Mouse (Mus musculus): ENCODE results near the gene Pltp. TPM values are rescaled to one million over a fixed set of nuclear protein-coding genes. Genes with fewer than 3 reads are reported as not detected.
A peak's percentile ranks its signal among the peaks of the same experiment; 100 is the strongest.

Gene Pltp
- polyA plus RNA-seq, 2 experiments = 7.6 to 8.4 TPM

- no peak for ATAC-seq (ENCODE audit: insufficient read depth)
Measured at GRCm38 (mm10) chr2:164834531-164834930, 23.0 kb downstream of the Pltp start.

DNA sequence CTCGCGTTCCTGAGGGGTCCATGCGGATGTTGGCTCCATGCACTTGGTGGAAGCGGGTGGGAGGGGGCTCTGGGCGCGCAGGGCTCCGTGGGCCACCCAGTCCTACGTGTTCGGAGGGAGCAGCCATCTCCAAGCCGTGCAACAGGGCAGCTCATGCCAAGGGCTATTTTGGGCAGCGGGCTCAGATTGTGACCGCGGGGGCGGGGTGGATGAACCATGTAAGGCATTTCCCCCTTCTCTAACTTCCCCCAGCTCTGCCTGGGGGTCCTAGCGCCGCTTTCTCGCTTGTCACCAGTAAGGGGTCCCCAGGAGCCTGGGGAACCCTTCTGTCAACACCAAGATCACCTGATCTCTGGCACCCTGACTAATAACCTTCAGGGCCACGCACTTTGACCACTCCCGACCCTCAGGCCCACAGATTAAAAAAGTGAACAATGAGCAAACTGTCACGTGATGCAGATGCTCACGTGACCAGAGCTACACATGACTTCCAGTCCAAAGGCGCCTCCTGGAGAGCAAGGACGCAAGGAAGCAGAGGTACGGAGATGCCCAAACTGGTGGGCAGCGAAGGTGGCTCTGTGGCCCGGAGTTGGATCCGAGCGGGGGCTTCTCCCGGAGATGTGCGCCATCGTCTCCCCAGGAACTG is 24.1 kb downstream of the Pltp start, which contains the start of gene Neurl2:
Neurl2 (minus strand) TSS at position 143 of the 646 bp plus-strand sequence.
- DNase-seq (ENCODE audit: low read depth in 3 of 3, low spot score in 3 of 3) (peak; percentile 83 to 86 (median 84)), ATAC-seq (ENCODE audit: insufficient read depth) (peak; percentile 59)
- Histone ChIP-seq H3K9me3 (ENCODE audit: control insufficient read depth, low read length) (no peaks in the 10 kb centered on the region), H3K9ac (replicated peaks) (peak within 1 kb of the TSS; percentile 81), H3K36me3 (replicated peaks; ENCODE audit: control insufficient read depth, insufficient read depth, low read depth) (peaks cover 3% of the 10 kb centered on the region; the same call in 1 of the 2 replicates), H3K27ac (peak within 1 kb of the TSS; percentile 64), H3K4me1 (replicated peaks; ENCODE audit: control insufficient read depth in 2 of 2, insufficient read depth in 2 of 2, low read length in 1 of 2) (peaks cover 0 to 3% of the 10 kb centered on the region in 2 experiments; a peak in 1 of 4 replicates), H3K4me2 (ENCODE audit: low read depth) (peak within 1 kb of the TSS; percentile 100), H3K27me3 (ENCODE audit: control insufficient read depth, insufficient read depth, low read length) (no peaks in the 10 kb centered on the region), H3K4me3 (ENCODE audit: insufficient read depth in 1 of 2, low read depth in 2 of 2, low read length in 2 of 2) (peak within 1 kb of the TSS; percentile 73 to 83)
- no peak for TF ChIP-seq EP300 (IDR thresholded peaks at IDR 0.05; ENCODE audit: low read depth)
- TF ChIP-seq CTCF (IDR thresholded peaks at IDR 0.05; ENCODE audit: low read depth) = peak; percentile 44
- WGBS (ENCODE audit: insufficient replicate concordance) = 0% methylated on average over 31 of the region's 31 CpGs

More at GRCm38 (mm10) chr2:164834531-164834930, 23.0 kb downstream of the Pltp start:
- H3K4me2 ChIP-seq (ENCODE audit: low read depth) = peak overlapping the region; percentile 100
- TF ChIP-seq EP300 (IDR thresholded peaks at IDR 0.05; ENCODE audit: low read depth) (no peak), CTCF (IDR thresholded peaks at IDR 0.05; ENCODE audit: low read depth) (peak; percentile 23; the same call in 1 of the 2 replicates)
- no peaks in the 10 kb centered on the region for H3K27me3 ChIP-seq (ENCODE audit: control insufficient read depth, insufficient read depth, low read length)
- no peaks in the 10 kb centered on the region for H3K9me3 ChIP-seq (ENCODE audit: control insufficient read depth, low read length)
- DNase-seq (ENCODE audit: low read depth in 3 of 3, low spot score in 3 of 3) = no peak
- peaks cover 0 to 3% of the 10 kb centered on the region in 2 experiments; a peak in 1 of 4 replicates for H3K4me1 ChIP-seq (replicated peaks; ENCODE audit: control insufficient read depth in 2 of 2, insufficient read depth in 2 of 2, low read length in 1 of 2)
- peak overlapping the region; percentile 73 to 83 for H3K4me3 ChIP-seq (ENCODE audit: insufficient read depth in 1 of 2, low read depth in 2 of 2, low read length in 2 of 2)
- H3K36me3 ChIP-seq (replicated peaks; ENCODE audit: control insufficient read depth, insufficient read depth, low read depth) = peaks cover 3% of the 10 kb centered on the region; the same call in 1 of the 2 replicates
- WGBS (ENCODE audit: insufficient replicate concordance) = 39% methylated on average over 8 of the region's 8 CpGs
- peak overlapping the region; percentile 81 for H3K9ac ChIP-seq (replicated peaks)
- H3K27ac ChIP-seq = no peak overlapping the region

- ATAC-seq (ENCODE audit: insufficient read depth) (peak; percentile 67), DNase-seq (ENCODE audit: low read depth in 3 of 3, low spot score in 3 of 3) (peak; percentile 58 to 66 (median 58))
- Histone ChIP-seq H3K9ac (replicated peaks) (peak within 1 kb of the TSS; percentile 81), H3K9me3 (ENCODE audit: control insufficient read depth, low read length) (no peaks in the 10 kb centered on the region), H3K27ac (peak within 1 kb of the TSS; percentile 64), H3K4me2 (ENCODE audit: low read depth) (peak within 1 kb of the TSS; percentile 100), H3K4me1 (replicated peaks; ENCODE audit: control insufficient read depth in 2 of 2, insufficient read depth in 2 of 2, low read length in 1 of 2) (peaks cover 0 to 3% of the 10 kb centered on the region in 2 experiments; a peak in 1 of 4 replicates), H3K36me3 (replicated peaks; ENCODE audit: control insufficient read depth, insufficient read depth, low read depth) (peaks cover 3% of the 10 kb centered on the region; the same call in 1 of the 2 replicates), H3K4me3 (ENCODE audit: insufficient read depth in 1 of 2, low read depth in 2 of 2, low read length in 2 of 2) (peak within 1 kb of the TSS; percentile 73 to 83), H3K27me3 (ENCODE audit: control insufficient read depth, insufficient read depth, low read length) (no peaks in the 10 kb centered on the region)
- WGBS (ENCODE audit: insufficient replicate concordance) = under 1% methylated on average over 35 of the region's 35 CpGs
- TF ChIP-seq EP300 (IDR thresholded peaks at IDR 0.05; ENCODE audit: low read depth) (no peak), CTCF (IDR thresholded peaks at IDR 0.05; ENCODE audit: low read depth) (peak; percentile 87)
Measured at GRCm38 (mm10) chr2:164832748-164833301, 24.7 kb downstream of the Pltp start, which contains the start of gene Ctsa. Gene Ctsa, plus strand, starts transcription at chr2:164832873.

DNA sequence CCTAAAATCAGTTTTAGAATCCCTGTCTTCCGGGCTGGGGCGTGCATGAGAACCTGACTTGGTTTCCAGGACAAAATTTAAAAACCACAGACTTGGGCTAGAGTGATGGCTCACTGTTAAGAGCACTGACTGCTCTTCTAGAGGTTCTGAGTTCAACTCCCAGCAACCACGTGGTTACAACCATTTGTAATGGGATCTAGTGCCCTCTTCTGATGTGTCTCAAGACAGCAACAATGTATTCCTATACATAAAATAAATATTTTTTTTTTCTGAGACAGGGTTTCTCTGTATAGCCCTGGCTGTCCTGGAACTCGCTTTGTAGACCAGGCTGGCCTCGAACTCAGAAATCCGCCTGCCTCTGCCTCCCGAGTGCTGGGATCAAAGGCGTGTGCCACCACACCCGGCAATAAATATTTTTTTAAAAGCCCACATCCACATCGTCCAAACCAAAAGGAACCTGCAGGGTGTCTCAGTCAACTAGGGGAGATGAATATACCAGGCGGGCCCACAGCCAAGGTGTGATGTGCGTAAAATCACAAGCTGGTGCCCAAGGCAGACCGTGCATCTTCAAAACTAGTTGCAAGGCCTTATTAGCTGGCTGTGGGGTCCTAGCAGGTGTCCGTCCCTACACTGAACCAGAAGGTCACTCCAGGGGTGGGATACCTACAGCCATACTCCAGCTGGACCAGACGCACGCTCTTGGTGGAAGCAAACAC is 25.3 kb downstream of the Pltp start:
- WGBS (ENCODE audit: insufficient replicate concordance) = 59% methylated on average over 16 of the region's 16 CpGs
- H3K27me3 ChIP-seq (ENCODE audit: control insufficient read depth, insufficient read depth, low read length) = no peaks in the 10 kb centered on the region
- peak overlapping the region; percentile 100 for H3K4me2 ChIP-seq (ENCODE audit: low read depth)
- ATAC-seq (ENCODE audit: insufficient read depth) (no peak; the same call in 1 of the 2 replicates), DNase-seq (ENCODE audit: low read depth in 3 of 3, low spot score in 3 of 3) (no peak)
- TF ChIP-seq CTCF (IDR thresholded peaks at IDR 0.05; ENCODE audit: low read depth) = no peak
- no peak for TF ChIP-seq EP300 (IDR thresholded peaks at IDR 0.05; ENCODE audit: low read depth)
- peak overlapping the region in 1 of 2 experiments; percentile 83; a peak in 2 of 4 replicates for H3K4me3 ChIP-seq (ENCODE audit: insufficient read depth in 1 of 2, low read depth in 2 of 2, low read length in 2 of 2)
- H3K36me3 ChIP-seq (replicated peaks; ENCODE audit: control insufficient read depth, insufficient read depth, low read depth) = peaks cover 3% of the 10 kb centered on the region; the same call in 1 of the 2 replicates
- no peak overlapping the region; the same call in 1 of the 2 replicates for H3K9ac ChIP-seq (replicated peaks)
- no peak overlapping the region for H3K27ac ChIP-seq
- no peaks in the 10 kb centered on the region for H3K9me3 ChIP-seq (ENCODE audit: control insufficient read depth, low read length)
- H3K4me1 ChIP-seq (replicated peaks; ENCODE audit: control insufficient read depth in 2 of 2, insufficient read depth in 2 of 2, low read length in 1 of 2) = peaks cover 0 to 3% of the 10 kb centered on the region in 2 experiments; a peak in 1 of 4 replicates

Measured in liver, embryonic 14.5 days (tissue).